10 mouse cellular contexts compared by ENCODE assay signal in the genomic region with DNA sequence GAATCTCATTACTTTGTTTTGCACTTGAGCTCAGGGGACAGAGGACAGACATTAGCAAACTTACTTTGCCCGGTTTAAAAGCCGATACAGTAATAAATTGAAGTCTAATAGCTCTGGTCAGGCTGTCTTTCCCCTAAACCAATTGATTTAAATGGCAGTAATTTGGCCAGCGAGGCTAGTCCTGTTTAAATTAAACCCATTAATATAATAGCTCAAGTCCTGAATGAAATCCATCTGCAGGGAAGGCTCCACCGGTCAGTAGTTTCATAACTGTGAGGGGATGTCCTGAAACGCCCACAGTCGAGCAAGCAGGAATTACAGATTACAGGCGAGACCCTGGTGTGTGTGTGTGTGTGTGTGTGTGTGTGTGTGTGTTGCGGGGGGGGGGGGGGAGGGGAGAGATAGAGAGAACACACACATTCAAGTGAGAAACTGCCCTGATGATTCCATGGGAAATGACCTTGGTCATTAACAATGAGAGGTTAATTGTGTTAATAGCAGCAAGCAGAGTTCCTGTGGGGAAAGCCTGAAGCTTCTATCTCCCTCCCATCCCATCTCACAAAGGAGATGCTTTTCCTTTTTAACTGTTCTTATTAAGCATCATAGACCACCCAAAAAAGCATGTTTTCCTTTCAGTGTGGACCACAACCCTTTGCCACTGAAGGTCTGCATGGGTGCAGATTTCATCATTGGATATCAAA.
DNase-seq lines count a peak whose midpoint lies in the region; ATAC-seq and TF ChIP-seq lines count a peak whose summit lies in the region.
"Had no signal": no experiment of that assay in that cellular context is flagged by ENCODE, and none has a peak within 500 bp of the region (broad histone marks: within the 10 kb centered on the region; RNA-seq: fewer than 3 reads in every experiment).

No protein-coding gene starts in this region.

- H3K9me3 ChIP-seq in intestine, embryonic 14.5 days (ENCODE audit: control insufficient read depth, low read length): no peaks in the 10 kb centered on the region
- no peaks in the 10 kb centered on the region for H3K9me3 ChIP-seq in intestine, embryonic 15.5 days
- no peaks in the 10 kb centered on the region for H3K9me3 ChIP-seq in embryonic facial prominence, embryonic 14.5 days (ENCODE audit: control insufficient read depth, low read length)
- no peaks in the 10 kb centered on the region for H3K9me3 ChIP-seq in hindbrain, embryonic 16.5 days (ENCODE audit: control insufficient read depth, low read length)

- H3K4me2 ChIP-seq in intestine, embryonic 14.5 days (ENCODE audit: low read length): peak overlapping the region; percentile 57; the same call in 1 of the 2 replicates
- H3K4me2 ChIP-seq in intestine, embryonic 15.5 days (replicated peaks): no peak overlapping the region
- peak overlapping the region; percentile 55 for H3K4me2 ChIP-seq in embryonic facial prominence, embryonic 14.5 days (ENCODE audit: low read depth, low read length)
- H3K4me2 ChIP-seq in hindbrain, embryonic 16.5 days (ENCODE audit: low read length): peak overlapping the region; percentile 60

- no peak for ATAC-seq in intestine, embryonic 14.5 days (replicated peaks; ENCODE audit: low FRiP score, low TSS enrichment, low read depth)
- ATAC-seq in intestine, embryonic 15.5 days: no peak
- no peak for ATAC-seq in embryonic facial prominence, embryonic 14.5 days (ENCODE audit: low read depth)
- ATAC-seq in hindbrain, embryonic 16.5 days: no peak

- H3K27me3 ChIP-seq in intestine, embryonic 14.5 days (replicated peaks; ENCODE audit: control insufficient read depth, insufficient read depth, low read length): peaks cover 6% of the 10 kb centered on the region; the same call in 1 of the 2 replicates
- H3K27me3 ChIP-seq in intestine, embryonic 15.5 days (replicated peaks): peaks cover 3% of the 10 kb centered on the region; the same call in 1 of the 2 replicates
- peaks cover 28% of the 10 kb centered on the region for H3K27me3 ChIP-seq in embryonic facial prominence, embryonic 14.5 days (replicated peaks; ENCODE audit: control insufficient read depth, insufficient read depth, low read length)
- no peaks in the 10 kb centered on the region for H3K27me3 ChIP-seq in hindbrain, embryonic 16.5 days (replicated peaks; ENCODE audit: control insufficient read depth, insufficient read depth, low read length)

- intact Hi-C loops in left cerebral cortex, adult 2 months (cut with DNase I): loop anchor here (5.0 kb wide), 1 partner anchor 295 kb away; a partner anchor contains a TSS

- peaks cover 16% of the 10 kb centered on the region for H3K4me1 ChIP-seq in intestine, embryonic 14.5 days (replicated peaks; ENCODE audit: control insufficient read depth, insufficient read depth, low read length)
- H3K4me1 ChIP-seq in intestine, embryonic 15.5 days (replicated peaks): peaks cover 9% of the 10 kb centered on the region
- H3K4me1 ChIP-seq in embryonic facial prominence, embryonic 14.5 days (ENCODE audit: control insufficient read depth, insufficient read depth, low read length): peaks cover 18% of the 10 kb centered on the region
- H3K4me1 ChIP-seq in hindbrain, embryonic 16.5 days (ENCODE audit: control insufficient read depth, insufficient read depth, low read depth, low read length): peaks cover 30% of the 10 kb centered on the region

- H3K36me3 ChIP-seq in intestine, embryonic 14.5 days (ENCODE audit: control insufficient read depth, insufficient read depth, low read length): no peaks in the 10 kb centered on the region
- no peaks in the 10 kb centered on the region for H3K36me3 ChIP-seq in intestine, embryonic 15.5 days
- H3K36me3 ChIP-seq in embryonic facial prominence, embryonic 14.5 days (ENCODE audit: control insufficient read depth, insufficient read depth, low read length): no peaks in the 10 kb centered on the region
- no peaks in the 10 kb centered on the region for H3K36me3 ChIP-seq in hindbrain, embryonic 16.5 days (ENCODE audit: control insufficient read depth, insufficient read depth, low read length)

- no peak overlapping the region for H3K9ac ChIP-seq in intestine, embryonic 14.5 days (ENCODE audit: low read length)
- no peak overlapping the region for H3K9ac ChIP-seq in intestine, embryonic 15.5 days
- H3K9ac ChIP-seq in embryonic facial prominence, embryonic 14.5 days (ENCODE audit: low read depth, low read length): no peak overlapping the region
- H3K9ac ChIP-seq in hindbrain, embryonic 16.5 days (ENCODE audit: low read depth, low read length): no peak overlapping the region

- H3K27ac ChIP-seq in intestine, embryonic 14.5 days (ENCODE audit: low read depth): no peak overlapping the region
- no peak overlapping the region for H3K27ac ChIP-seq in intestine, embryonic 15.5 days
- H3K27ac ChIP-seq in embryonic facial prominence, embryonic 14.5 days (replicated peaks; ENCODE audit: low read depth, low read length): no peak overlapping the region
- no peak overlapping the region for H3K27ac ChIP-seq in hindbrain, embryonic 16.5 days (ENCODE audit: low read depth, low read length)
- no peak overlapping the region for H3K27ac ChIP-seq in left cerebral cortex, adult 2 months

- H3K4me3 ChIP-seq in intestine, embryonic 14.5 days (ENCODE audit: low read depth, low read length): no peak overlapping the region
- no peak overlapping the region for H3K4me3 ChIP-seq in intestine, embryonic 15.5 days (replicated peaks)
- H3K4me3 ChIP-seq in embryonic facial prominence, embryonic 14.5 days (ENCODE audit: low read depth, low read length): no peak overlapping the region
- H3K4me3 ChIP-seq in hindbrain, embryonic 16.5 days (ENCODE audit: low read length): no peak overlapping the region
- no peak overlapping the region for H3K4me3 ChIP-seq in left cerebral cortex, adult 2 months

- WGBS in intestine, embryonic 14.5 days: 14% methylated on average over 7 of the region's 8 CpGs
- 29% methylated on average over 7 of the region's 8 CpGs for WGBS in intestine, embryonic 15.5 days
- WGBS in embryonic facial prominence, embryonic 14.5 days: 20% methylated on average over 7 of the region's 8 CpGs
- 7% methylated on average over 7 of the region's 8 CpGs for WGBS in hindbrain, embryonic 16.5 days

- no peak for DNase-seq in intestine, embryonic 14.5 days (ENCODE audit: low spot score)
- DNase-seq in embryonic facial prominence, embryonic 14.5 days (ENCODE audit: low spot score): peak; percentile 49
- DNase-seq in neural tube, embryonic 10.5 days (ENCODE audit: extremely low spot score, low spot score): peak; percentile 29
- no peak for DNase-seq in frontal cortex, postnatal 36 days (ENCODE audit: low spot score in 2 of 2)
- DNase-seq in left cerebral cortex, adult 2 months (ENCODE audit: extremely low spot score in 1 of 2, low spot score in 2 of 2): no peak
- DNase-seq in thymus, adult 18-20 months: no peak
- DNase-seq: B cell, adult 2 months; lung, postnatal 14 days had no signal

- no peak for TF ChIP-seq CTCF in left cerebral cortex, adult 2 months (IDR thresholded peaks at IDR 0.05)

Comparison
In these comparisons a context has a peak if more than half of its experiments do, and no peak if none do; other contexts are left out.
1. DNase-seq: peak in embryonic facial prominence, embryonic 14.5 days (single experiment) and neural tube, embryonic 10.5 days (single experiment); none in intestine, embryonic 14.5 days (single experiment), frontal cortex, postnatal 36 days (0 of 2), left cerebral cortex, adult 2 months (0 of 2) and thymus, adult 18-20 months (0 of 2).